Mouse (Mus musculus) forelimb bud, embryonic 11.5 days (tissue): ENCODE results near the gene Fra10ac1.

Experiments
- DNase-seq: peaks from one replicate; pipeline ENCODE4 v3.0.0-alpha.2; 2012; ENCODE audit warnings: low read depth, low spot score

Gene Fra10ac1

GRCm38 (mm10) chr19:38232087-38232486 lies 8.1 kb upstream of the Fra10ac1 start:
- DNase-seq = no peak

- no peak for DNase-seq
Observed at GRCm38 (mm10) chr19:38228699-38229098, 4.7 kb upstream of the Fra10ac1 start.

DNA sequence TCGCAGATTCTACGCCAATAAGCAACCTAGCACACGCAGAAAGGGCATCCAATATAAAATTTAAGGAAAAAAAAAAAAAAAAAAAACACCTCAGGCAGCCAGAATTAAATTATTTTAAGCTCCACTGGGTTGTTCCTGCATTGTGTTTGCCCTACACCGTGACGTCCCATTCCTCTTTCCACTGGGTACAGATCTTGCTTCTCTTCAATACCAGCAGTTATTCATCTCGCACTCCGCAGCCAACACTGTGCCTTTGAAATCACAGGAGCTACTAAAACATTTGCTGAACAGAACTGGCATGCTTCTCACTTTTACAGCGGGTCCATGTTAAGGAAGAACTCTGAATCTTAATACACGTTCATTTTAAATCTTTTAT lies 717 bp upstream of the Fra10ac1 start:
- no peak for DNase-seq

DNA sequence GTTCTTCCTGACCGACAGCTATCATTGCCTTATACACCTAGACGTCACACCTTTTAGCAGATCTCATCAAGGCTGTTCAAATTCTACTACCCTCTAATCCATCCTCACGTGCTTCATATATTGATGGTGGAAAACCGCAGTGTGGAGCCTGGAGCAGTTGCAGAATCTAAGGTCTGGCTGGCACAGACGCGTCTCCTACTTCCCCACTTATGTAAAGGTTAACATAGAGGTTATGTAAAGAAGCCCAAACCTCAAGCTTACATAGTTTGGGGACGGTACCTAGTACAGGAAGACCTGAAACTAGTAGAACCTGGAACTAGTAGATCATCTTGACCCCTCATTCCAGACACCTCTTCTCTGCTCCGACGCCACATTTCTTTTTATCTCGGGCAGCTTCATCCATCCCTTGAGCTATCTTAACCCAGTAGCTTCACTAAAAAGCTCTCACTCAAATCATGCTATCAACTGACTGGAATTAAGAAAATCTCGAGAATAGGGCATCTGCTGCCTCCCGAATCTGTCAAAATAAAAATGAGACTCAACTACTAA lies 526 bp downstream of the Fra10ac1 start:
- DNase-seq = no peak

- DNase-seq = no peak
Observed at GRCm38 (mm10) chr19:38217696-38218095, 6.3 kb downstream of the Fra10ac1 start.

DNA sequence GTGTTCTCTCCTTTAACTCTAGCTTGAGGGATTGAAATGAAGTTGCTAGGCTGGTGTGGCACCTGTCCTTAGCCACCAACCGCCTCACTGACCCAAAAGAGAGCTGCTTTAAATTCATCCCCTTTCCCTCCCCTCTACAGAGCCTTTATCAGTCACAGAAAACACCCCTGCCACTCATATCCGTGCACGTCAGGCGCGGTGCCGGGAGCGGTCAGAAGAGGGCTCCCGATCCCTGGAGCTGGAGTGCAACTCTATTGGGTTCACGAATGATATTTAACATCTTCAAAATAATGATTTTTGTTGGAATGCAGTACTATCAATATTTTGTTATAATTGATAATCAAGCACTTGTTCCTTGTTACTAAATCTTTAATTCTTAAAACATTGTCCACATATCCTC lies 17.3 kb downstream of the Fra10ac1 start:
- no peak for DNase-seq

GRCm38 (mm10) chr19:38198731-38199130 lies 25.2 kb downstream of the Fra10ac1 start:
- DNase-seq = no peak

DNA sequence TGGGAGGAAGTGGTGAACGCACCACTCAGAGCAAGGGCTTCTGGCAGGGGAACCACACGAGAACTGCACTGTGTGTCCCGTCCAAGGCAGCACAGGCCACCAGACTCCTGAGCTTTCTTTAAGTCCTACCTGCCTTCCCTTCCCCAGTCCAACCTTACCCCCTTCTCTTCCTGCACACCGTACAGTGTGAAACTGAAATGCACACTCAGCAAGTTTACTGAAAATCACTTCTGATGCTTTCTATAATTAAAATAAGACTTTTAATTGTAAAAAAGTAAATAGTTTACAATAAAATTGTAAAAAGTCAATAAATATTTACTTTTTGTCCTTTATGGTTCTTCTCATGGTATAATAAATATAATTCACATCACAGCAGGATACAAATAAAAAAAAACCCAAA lies 28.7 kb downstream of the Fra10ac1 start:
- DNase-seq = no peak

DNA sequence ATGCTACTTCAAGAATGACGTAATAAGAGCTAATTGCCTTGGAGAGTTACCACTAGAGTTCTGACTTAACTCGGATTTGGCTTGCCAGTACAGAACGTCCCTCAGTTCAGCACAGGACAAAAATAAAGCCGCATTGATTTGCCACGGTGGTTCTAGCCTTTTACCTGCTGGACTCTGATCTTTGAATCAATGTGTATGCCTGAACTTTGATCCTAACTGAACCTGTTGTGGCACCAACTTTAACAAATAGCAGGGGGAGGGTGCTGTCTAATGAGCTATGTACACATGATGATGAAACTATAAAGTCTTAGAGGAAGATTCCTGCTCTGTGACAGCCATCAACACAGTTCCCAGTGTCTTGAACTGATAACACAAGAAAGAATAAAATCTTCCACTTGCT lies 32.5 kb downstream of the Fra10ac1 start:
- DNase-seq = no peak

- DNase-seq = no peak
Observed at GRCm38 (mm10) chr19:38190606-38191005, 33.4 kb downstream of the Fra10ac1 start.

GRCm38 (mm10) chr19:38187345-38187680 lies 36.6 kb downstream of the Fra10ac1 start:
- DNase-seq = no peak

- DNase-seq = no peak
Observed at GRCm38 (mm10) chr19:38186631-38187344, 37.2 kb downstream of the Fra10ac1 start.

DNA sequence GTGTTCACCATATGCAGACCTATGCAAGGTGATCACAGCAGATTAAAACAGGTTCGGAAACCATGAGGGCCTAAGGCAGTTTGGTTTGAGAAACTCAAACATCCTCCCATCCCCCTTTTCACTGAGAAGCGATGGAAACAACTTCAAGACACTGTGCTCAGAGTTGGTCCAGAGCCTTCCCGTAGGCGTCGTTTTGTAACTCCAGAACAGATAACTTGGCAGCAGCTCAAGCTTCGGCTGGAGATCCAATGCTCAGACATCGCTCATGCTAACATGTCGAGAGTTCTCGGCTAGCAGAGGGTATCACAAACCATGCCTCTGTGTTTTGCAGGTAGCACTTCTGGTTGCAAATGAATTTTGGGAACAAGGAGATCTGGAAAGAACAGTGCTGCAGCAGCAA lies 44.3 kb downstream of the Fra10ac1 start:
- DNase-seq = no peak

DNA sequence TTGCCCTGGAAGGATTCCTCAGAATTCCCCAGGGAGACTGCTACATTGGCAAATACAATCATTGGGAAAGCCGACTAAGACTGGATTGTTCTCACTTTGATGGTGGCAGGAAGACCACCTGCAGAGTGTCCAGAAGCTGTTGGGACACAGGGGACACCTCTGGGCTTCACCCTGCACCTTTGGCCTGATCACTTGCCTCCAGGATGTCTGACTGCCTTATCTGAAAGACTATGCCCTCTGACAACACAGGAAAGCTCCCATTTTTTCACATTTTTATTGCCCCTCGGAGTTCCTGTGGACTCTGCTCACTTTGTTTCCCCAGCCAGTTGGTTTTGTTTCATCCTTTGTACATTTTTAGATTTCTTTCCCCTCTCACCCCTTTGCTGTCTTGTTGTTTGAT lies 59.3 kb downstream of the Fra10ac1 start:
- no peak for DNase-seq

GRCm38 (mm10) chr19:38161648-38162354 lies 62.2 kb downstream of the Fra10ac1 start:
- DNase-seq = no peak

DNA sequence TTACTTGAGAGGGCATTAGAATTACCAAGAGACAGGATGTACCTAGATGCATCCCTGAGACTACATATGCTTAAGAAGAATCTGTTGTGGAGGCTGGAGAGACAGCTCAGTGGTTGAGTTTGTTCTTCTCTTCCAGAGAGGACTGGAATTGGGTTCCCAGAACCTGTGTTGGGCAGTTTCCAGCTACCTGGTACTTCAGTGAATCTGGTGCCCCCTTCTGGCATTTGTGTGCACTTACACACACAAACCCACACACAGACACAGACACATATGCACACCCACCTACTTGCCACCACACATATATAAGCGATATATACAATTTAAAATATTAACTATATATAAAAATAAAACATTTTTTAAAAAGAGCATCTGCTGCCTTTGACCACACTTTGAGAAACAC lies 67.7 kb downstream of the Fra10ac1 start:
- no peak for DNase-seq

GRCm38 (mm10) chr19:38143540-38144271 lies 80.2 kb downstream of the Fra10ac1 start:
- no peak for DNase-seq
